Mouse (Mus musculus) lung, adult 2 months (tissue): ENCODE data around the gene Sost.

Experiments
- CTCF ChIP-seq: fragments of 200-500 bp; IDR thresholded peaks from 2 replicates; pipeline ENCODE4 v1.5.1; 2011; ENCODE audit warnings: mild to moderate bottlenecking, low read length, control low read depth; ENCODE audit not compliant: insufficient read depth
- POLR2A ChIP-seq: fragments of 200-500 bp; IDR thresholded peaks from 2 replicates; pipeline ENCODE4 v1.6.1; 2011; ENCODE audit warnings: low read depth, mild to moderate bottlenecking, control low read depth, low read length, borderline replicate concordance; ENCODE audit errors: extremely low read depth

DNA sequence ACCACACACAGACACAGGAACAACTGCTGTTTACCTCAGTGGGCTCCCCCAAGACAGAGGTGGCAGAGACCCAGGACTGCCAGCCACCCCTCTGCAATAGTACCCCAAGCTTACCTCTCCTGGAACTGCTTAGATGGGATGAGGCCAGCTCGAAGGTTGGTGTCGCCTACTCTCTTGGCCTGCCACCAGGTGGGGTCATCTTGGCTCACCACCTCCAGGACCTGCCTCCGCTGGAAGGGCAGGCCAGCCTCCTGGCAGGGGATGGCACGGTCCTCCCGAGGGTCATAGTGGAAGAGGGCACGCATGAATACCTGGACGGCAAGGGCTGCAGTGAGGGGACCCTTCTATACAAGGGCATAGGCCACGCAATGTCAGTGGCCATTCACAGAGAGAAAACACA lies 46.4 kb upstream of the Sost start:
- TF ChIP-seq CTCF (no peak), POLR2A (no peak)
